Mouse (Mus musculus) hindbrain, embryonic 16.5 days (tissue): ENCODE measurements at regions not wholly inside any gene's neighbourhood (a gene's known extent, or its start where the extent isn't known, plus 50 kb on each side); places are given as distances from the start of the nearest gene placed in this dataset.

Experiments used
- ATAC-seq: fragments of 200-750 bp; cut with Nextera tagmentation; 2 replicates; pipeline ENCODE4 v1.8.0; 2017; ENCODE audit warnings: moderate TSS enrichment, moderate library complexity
- H3K27ac ChIP-seq: fragments of 300-500 bp; sonication (generic); 2 replicates; pipeline ENCODE4 v1.5.1; 2014; ENCODE audit warnings: low read depth, mild to moderate bottlenecking, control low read depth, low read length, moderate library complexity
- H3K27me3 ChIP-seq: fragments of 300-500 bp; sonication (generic); replicated peaks from 2 replicates; pipeline ENCODE4 v1.6.1; 2014; ENCODE audit warnings: low read length; ENCODE audit not compliant: control insufficient read depth, insufficient read depth
- H3K36me3 ChIP-seq: fragments of 300-500 bp; sonication (generic); 2 replicates; pipeline ENCODE4 v1.6.1; 2014; ENCODE audit warnings: mild to moderate bottlenecking, low read length, moderate library complexity, mixed read lengths; ENCODE audit not compliant: control insufficient read depth, insufficient read depth
- H3K4me1 ChIP-seq: fragments of 300-500 bp; sonication (generic); 2 replicates; pipeline ENCODE4 v1.6.1; 2014; ENCODE audit warnings: low read depth, low read length; ENCODE audit not compliant: control insufficient read depth, insufficient read depth
- H3K4me2 ChIP-seq: fragments of 300-500 bp; sonication (generic); 2 replicates; pipeline ENCODE4 v1.6.1; 2014; ENCODE audit warnings: mild to moderate bottlenecking, low read length, control low read depth, moderate library complexity
- H3K4me3 ChIP-seq: fragments of 300-500 bp; sonication (generic); 2 replicates; pipeline ENCODE4 v1.5.1; 2014; ENCODE audit warnings: mild to moderate bottlenecking, low read length, control low read depth, moderate library complexity
- H3K9ac ChIP-seq: fragments of 300-500 bp; sonication (generic); 2 replicates; pipeline ENCODE4 v1.6.1; 2014; ENCODE audit warnings: low read depth, mild to moderate bottlenecking, control low read depth, low read length, moderate library complexity
- H3K9me3 ChIP-seq: fragments of 300-500 bp; sonication (generic); 2 replicates; pipeline ENCODE4 v1.6.1; 2014; ENCODE audit warnings: mild to moderate bottlenecking, low read length, moderate library complexity; ENCODE audit not compliant: control insufficient read depth
- WGBS: fragments of 180-500 bp; shearing (Covaris S2); extraction: QIAGEN DNeasy Blood & Tissue Kit; methylation state at CpG from one replicate; pipeline ENCODE4 v1.1.7; 2014; 5-methylcytosine and 5-hydroxymethylcytosine counted together

DNA sequence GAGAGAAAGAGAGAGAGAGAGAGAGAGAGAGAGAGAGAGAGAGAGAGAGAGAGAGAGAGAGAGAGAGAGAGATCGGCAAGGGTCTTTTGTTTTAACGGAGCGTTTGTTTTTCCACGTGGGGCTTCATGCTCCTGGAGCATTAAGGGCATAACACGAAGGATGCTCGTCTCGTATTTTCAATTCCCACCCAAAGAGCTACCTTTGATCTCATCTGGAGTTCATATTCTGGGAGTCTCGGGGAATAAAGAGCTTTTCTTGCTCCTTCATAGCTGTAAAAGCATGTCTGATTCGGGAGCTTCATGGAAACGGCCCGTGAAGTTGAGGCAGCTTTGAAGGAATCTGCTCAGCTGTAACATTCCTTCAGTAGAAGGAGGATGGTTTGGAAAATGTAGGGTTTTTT is 174.5 kb upstream of the Mocs2 start:
- peak overlapping the region; percentile 4; the same call in 1 of the 2 replicates for H3K4me2 ChIP-seq
- H3K9ac ChIP-seq = no peak overlapping the region
- no peak for ATAC-seq
- H3K27me3 ChIP-seq = no peaks in the 10 kb centered on the region
- no peak overlapping the region for H3K27ac ChIP-seq
- no peak overlapping the region for H3K4me3 ChIP-seq
- 40% methylated on average over 11 of the region's 11 CpGs for WGBS
- H3K4me1 ChIP-seq = no peaks in the 10 kb centered on the region
- no peaks in the 10 kb centered on the region for H3K36me3 ChIP-seq
- H3K9me3 ChIP-seq = no peaks in the 10 kb centered on the region

DNA sequence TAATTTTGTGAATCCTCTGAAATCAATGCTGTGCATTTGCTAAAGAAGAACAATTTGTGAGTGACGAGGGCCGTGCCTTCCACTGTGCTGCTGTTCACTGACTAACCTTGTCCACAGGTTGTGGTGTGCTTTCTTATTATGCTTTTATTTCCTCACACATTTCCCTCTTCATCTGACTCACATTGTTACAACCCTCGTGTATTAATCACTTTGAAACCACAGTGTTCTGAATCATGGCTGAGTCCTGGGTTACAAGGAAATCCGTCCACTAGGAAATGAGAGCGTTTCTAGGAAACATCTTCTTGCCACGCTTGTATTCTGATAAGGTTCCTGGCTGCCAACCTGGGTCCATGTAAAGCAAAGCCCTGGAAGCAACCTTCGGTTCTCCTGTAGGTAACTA is 163.8 kb upstream of the Mocs2 start:
- Histone ChIP-seq H3K9me3 (no peaks in the 10 kb centered on the region), H3K27ac (no peak overlapping the region), H3K4me3 (no peak overlapping the region), H3K9ac (no peak overlapping the region), H3K36me3 (no peaks in the 10 kb centered on the region), H3K27me3 (no peaks in the 10 kb centered on the region), H3K4me1 (no peaks in the 10 kb centered on the region), H3K4me2 (no peak overlapping the region)
- 86% methylated on average over 7 of the region's 7 CpGs for WGBS
- no peak for ATAC-seq

DNA sequence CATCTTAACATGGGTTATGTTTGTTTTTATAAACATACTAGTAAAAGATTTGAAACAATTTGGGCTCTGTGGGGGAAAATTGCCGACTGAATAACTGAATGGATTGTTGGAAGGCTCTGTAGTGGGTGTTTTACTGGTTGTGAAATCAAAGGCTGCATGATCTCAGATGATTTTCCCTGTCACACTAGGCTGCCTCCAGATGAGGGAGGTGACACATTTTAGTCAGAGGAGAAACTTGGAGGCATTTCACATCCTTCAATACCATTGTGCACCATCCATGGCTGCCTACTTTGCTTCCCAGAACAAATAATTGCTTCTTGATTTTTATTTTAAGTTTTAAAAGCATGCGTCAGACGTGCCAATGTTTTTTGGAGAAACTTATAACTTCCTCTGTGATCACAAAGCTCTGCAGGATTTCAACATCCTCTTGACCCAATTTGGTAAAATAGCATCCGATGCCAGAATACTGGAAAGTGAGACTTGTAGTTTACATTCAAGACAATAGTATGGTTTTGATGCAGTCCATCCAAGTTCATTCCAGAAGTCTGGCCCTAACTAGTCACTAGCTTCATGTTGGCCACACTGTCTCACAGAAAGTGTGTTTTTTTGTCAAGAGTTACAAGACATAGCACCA is 163.0 kb upstream of the Mocs2 start:
- Histone ChIP-seq H3K9me3 (no peaks in the 10 kb centered on the region), H3K4me3 (no peak overlapping the region), H3K9ac (no peak overlapping the region), H3K27ac (no peak overlapping the region), H3K27me3 (no peaks in the 10 kb centered on the region), H3K4me1 (no peaks in the 10 kb centered on the region), H3K36me3 (no peaks in the 10 kb centered on the region), H3K4me2 (no peak overlapping the region)
- 89% methylated on average over 4 of the region's 4 CpGs for WGBS
- no peak for ATAC-seq

DNA sequence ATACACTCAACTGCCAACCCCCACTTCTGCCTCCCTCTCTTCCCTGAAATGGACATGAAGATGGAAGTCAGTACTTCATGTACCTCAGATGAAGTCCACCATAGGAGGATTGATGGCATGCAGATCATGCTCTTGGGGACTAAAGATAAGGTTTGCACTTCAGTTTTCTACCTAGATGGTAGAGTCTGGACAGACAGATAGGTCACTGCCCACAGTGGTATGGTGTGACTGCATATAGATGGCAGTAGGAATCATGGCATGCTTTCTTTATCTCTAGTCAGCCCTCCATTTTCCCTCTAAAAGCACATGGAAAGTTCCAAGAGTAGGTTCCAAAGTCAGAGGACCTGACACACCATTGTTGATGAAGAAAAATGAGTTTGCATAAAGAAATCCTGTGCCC is 145.6 kb upstream of the Mocs2 start:
- Histone ChIP-seq H3K4me2 (no peak overlapping the region), H3K4me1 (no peaks in the 10 kb centered on the region), H3K9me3 (no peaks in the 10 kb centered on the region), H3K27ac (no peak overlapping the region), H3K9ac (no peak overlapping the region), H3K4me3 (no peak overlapping the region), H3K36me3 (no peaks in the 10 kb centered on the region), H3K27me3 (no peaks in the 10 kb centered on the region)
- ATAC-seq = no peak

DNA sequence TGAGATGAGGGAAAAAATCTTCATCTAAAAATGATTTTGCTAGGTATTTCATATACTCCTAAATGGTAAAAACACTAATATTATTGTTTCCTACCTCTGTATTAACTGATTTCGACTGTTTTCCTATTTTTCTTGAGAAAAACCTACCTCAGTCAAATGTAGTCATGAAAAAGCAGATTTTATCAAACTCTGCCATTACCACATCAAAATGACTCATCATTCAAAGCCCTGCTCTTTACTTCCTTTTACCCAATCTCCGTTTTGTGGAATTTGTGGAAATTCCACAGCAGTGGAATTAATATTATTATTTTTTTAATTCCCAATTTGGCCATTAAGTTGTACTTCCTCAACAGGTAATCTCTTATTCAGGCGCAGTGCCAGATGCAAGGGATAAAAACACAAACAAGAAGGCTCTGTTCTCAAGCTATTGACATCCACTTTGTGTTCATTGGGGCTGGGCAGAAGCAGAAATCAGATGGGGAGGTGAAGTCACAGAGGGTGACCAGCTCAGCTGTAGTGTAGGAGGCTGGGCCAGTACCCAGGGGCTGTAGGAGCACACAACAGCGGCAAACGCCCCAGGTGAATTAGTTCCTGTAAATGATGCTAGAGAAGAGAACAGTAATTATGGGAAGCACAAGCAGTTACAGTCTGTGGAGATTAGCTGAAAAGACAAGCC is 138.2 kb upstream of the Mocs2 start:
- no peak for ATAC-seq
- H3K27me3 ChIP-seq = no peaks in the 10 kb centered on the region
- 75% methylated on average over 5 of the region's 5 CpGs for WGBS

DNA sequence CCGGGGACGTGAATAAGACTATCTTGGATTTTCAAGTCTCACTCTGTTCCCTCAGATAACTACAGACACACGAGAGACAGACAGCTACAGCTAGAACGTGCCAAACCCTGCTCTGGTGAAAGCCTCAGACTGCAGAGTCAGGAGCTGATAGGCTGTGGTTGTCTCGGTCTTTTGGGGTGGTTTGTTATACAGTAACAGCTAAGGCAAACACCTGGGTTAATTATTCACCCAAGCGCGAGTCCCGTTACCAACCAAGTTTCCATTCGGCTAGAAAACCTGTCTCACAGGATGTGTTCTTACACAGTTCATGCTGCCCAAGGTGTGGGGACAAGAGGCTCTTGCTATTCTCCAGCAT is 137.7 kb upstream of the Mocs2 start:
- no peaks in the 10 kb centered on the region for H3K4me1 ChIP-seq
- H3K27ac ChIP-seq = no peak overlapping the region
- no peaks in the 10 kb centered on the region for H3K36me3 ChIP-seq
- H3K9me3 ChIP-seq = no peaks in the 10 kb centered on the region
- no peaks in the 10 kb centered on the region for H3K27me3 ChIP-seq
- no peak overlapping the region for H3K4me3 ChIP-seq
- WGBS = 58% methylated on average over 9 of the region's 9 CpGs
- no peak overlapping the region for H3K9ac ChIP-seq
- no peak overlapping the region for H3K4me2 ChIP-seq
- ATAC-seq = 0 out of 2 replicates have a peak, but pooled peaks have one; percentile 24

More for the DNA sequence above, 138.2 kb upstream of the Mocs2 start:
- Histone ChIP-seq H3K4me2 (no peak overlapping the region), H3K27ac (no peak overlapping the region), H3K9me3 (no peaks in the 10 kb centered on the region), H3K4me3 (no peak overlapping the region), H3K9ac (no peak overlapping the region), H3K4me1 (no peaks in the 10 kb centered on the region), H3K36me3 (no peaks in the 10 kb centered on the region)

DNA sequence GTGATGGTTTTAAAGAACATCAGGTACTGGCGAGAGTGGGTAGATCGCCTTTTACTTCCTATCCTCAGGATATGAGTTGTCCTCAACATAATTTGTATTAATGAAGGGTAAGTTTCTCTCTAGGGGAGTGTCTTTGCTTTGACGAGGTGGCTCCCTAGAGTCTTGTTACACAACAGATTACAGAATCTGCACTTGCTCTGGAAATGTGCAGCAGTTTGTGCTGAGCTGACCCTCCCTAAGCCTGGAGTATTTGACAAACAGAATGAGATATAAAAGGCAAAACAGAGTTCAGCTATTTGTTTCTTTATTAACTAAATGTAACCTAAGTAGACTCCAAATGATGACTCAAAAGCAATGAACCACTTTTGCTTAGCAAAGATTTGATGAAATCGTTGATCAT is 136.8 kb upstream of the Mocs2 start:
- Histone ChIP-seq H3K27ac (no peak overlapping the region), H3K4me1 (no peaks in the 10 kb centered on the region), H3K36me3 (no peaks in the 10 kb centered on the region), H3K27me3 (no peaks in the 10 kb centered on the region), H3K9me3 (no peaks in the 10 kb centered on the region), H3K9ac (no peak overlapping the region), H3K4me2 (no peak overlapping the region), H3K4me3 (no peak overlapping the region)
- WGBS = 77% methylated on average over 4 of the region's 4 CpGs
- no peak for ATAC-seq

DNA sequence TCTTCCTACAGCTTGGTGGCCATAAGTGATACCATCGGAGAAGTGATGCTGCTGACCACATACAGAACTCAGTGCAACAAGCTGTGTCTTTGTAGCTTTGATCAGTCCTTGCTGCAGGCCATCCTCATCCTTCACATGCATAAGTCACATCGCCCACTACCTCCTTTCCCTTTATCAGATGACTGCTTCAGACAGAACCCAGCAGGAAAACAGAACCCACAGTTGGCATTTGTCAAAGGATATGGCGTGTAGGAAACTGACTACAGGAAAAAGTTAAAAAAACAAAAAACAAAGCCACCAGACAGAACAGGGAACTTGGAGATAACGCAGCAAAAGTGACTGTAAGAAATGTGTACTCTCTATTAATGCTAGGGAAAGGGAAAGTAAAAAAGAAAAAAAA is 136.1 kb upstream of the Mocs2 start:
- Histone ChIP-seq H3K9me3 (no peaks in the 10 kb centered on the region), H3K4me3 (no peak overlapping the region), H3K4me1 (no peaks in the 10 kb centered on the region), H3K27ac (no peak overlapping the region), H3K36me3 (no peaks in the 10 kb centered on the region), H3K4me2 (no peak overlapping the region), H3K27me3 (no peaks in the 10 kb centered on the region), H3K9ac (no peak overlapping the region)
- no peak for ATAC-seq
- 86% methylated on average over 4 of the region's 4 CpGs for WGBS

DNA sequence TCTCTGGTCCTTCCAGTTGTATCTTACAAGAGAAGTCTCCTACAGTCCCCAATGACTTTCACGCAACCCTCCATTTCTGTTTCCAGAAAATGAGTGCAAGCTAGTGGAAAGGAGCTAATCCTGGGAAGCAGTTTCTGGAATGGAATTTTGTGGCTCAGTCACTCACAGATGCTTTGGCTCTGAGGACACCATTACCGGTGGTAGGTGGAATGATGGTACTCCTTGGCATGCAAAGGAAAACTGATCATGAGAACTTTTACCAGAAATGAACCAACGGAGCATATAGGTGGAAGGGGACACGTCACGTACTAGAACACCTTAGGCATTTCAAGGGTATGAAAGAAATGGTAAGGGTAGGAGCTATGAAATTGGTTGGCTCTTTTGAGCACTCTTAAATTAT is 135.1 kb upstream of the Mocs2 start:
- Histone ChIP-seq H3K4me3 (no peak overlapping the region), H3K36me3 (no peaks in the 10 kb centered on the region), H3K9ac (no peak overlapping the region), H3K27me3 (no peaks in the 10 kb centered on the region), H3K27ac (no peak overlapping the region), H3K4me1 (no peaks in the 10 kb centered on the region), H3K4me2 (no peak overlapping the region), H3K9me3 (no peaks in the 10 kb centered on the region)
- ATAC-seq = no peak
- WGBS = 93% methylated on average over 5 of the region's 5 CpGs
